Mouse (Mus musculus): ENCODE data around the gene Msx1.

- no peak for TF ChIP-seq GATA1 (IDR thresholded peaks at IDR 0.05; ENCODE audit: low read length)
- no peak for TF ChIP-seq TAL1 (IDR thresholded peaks at IDR 0.05; ENCODE audit: low read length)
These were observed 773 bp upstream of the Msx1 start for GRCm38 (mm10) chr5:37825111-37825600.
